Mouse (Mus musculus): ENCODE data around the gene Clpp.

Clpp gene

GRCm38 (mm10) chr17:56986105-56986805 is 3.9 kb upstream of the Clpp start:
- in situ Hi-C loops (cut with MboI), result no loop called here

DNA sequence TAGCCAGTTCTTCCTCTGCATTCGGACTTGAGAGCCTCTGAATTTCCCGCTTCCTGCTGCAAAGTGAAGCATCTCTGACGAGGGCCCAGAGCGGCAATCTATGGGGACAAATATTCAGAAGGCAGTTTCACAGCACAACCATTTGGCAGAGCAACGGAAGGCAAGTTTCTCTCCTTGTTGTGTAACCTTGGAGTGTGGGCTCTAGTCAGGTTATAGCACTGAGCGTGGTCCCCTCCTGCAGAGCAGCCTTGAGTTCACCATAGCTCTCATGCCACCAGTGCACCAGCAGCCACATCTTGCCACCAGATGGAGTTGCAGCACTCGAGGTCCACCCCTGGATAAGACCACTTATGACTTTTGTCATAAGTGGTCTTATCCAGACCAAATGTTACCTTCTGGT is 1.7 kb upstream of the Clpp start:
- in situ Hi-C loops (cut with MboI), result no loop called here

- in situ Hi-C loops (cut with MboI), result no loop called here
These were observed 1.1 kb upstream of the Clpp start for GRCm38 (mm10) chr17:56988921-56989430.

DNA sequence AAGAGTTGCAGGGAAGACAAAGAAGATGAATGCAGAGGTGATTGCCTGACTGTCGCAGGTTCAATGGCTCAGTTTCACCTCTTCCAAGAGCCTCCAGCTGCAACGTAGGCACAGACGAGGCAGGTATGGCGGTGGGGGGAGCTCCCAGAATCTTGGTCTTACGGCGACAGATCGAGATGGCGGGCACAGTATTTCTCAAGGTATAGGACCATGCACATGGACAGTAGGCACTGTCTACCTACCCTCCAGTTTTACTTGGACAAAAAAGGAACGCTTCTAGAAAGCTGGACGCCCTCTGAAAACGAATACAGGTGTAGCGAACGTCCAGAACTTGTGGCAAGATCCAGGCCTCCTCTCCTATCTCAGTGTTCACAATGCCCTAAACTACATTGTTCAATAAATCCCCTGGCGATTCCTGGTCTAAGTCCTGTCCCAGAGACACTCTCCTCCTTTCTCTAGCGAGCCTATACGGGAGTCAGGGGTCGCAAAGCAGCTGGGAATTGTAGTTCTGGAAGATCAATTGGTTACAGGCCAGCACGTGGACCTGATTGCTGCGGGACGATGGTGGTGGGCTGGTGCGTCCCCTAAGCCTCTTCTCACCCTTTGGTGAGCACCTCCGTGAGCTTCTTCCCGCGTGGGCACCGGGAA is 514 bp upstream of the Clpp start:
- in situ Hi-C loops (cut with MboI), result loop anchor here (10.0 kb wide), 1 partner anchor 345 kb away; no protein-coding TSS in a partner anchor

DNA sequence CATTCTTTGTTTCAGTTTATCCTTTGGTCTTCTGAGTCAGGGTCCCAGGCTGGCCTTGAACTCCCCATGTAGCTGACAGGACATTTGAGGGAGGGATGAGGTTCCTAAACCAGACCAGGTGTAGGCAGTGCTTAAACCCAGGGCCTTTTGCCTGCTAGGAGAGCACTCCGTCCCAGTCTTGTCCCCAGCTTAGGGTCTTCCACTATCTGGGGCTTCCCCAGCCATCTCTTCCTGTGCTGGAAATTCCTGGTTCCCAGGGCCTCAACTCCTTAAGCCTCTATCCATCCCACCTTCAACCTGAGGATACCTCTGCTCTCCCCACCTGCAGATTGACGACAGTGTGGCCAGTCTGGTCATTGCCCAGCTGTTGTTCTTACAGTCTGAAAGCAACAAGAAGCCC is 861 bp downstream of the Clpp start:
- in situ Hi-C loops (cut with MboI), result loop anchor here (10.0 kb wide), 1 partner anchor 344 kb away; no protein-coding TSS in a partner anchor

- in situ Hi-C loops (cut with MboI), result loop anchor here (5.0 to 10.0 kb wide), 2 partner anchors 172 to 340 kb away; no protein-coding TSS in a partner anchor
These were observed 4.9 kb downstream of the Clpp start for GRCm38 (mm10) chr17:56995046-56995445.

- in situ Hi-C loops (cut with MboI), result loop anchor here (5.0 to 10.0 kb wide), 2 partner anchors 171 to 338 kb away; no protein-coding TSS in a partner anchor
These were observed 6.4 kb downstream of the Clpp start for GRCm38 (mm10) chr17:56996506-56996905.

- in situ Hi-C loops (cut with MboI), result loop anchor here (5.0 to 10.0 kb wide), 2 partner anchors 170 to 338 kb away; no protein-coding TSS in a partner anchor
These were observed 7.0 kb downstream of the Clpp start, which contains the start of gene Alkbh7 for GRCm38 (mm10) chr17:56997029-56997667. Gene Alkbh7 (plus strand): TSS chr17:56997339.

- in situ Hi-C loops (cut with MboI), result loop anchor here (5.0 to 10.0 kb wide), 2 partner anchors 168 to 335 kb away; no protein-coding TSS in a partner anchor
These were observed 9.3 kb downstream of the Clpp start for GRCm38 (mm10) chr17:56999414-56999813.

- in situ Hi-C loops (cut with MboI), result loop anchor here (5.0 to 10.0 kb wide), 2 partner anchors 167 to 335 kb away; no protein-coding TSS in a partner anchor
These were observed 10.0 kb downstream of the Clpp start, which contains the start of gene Pspn for GRCm38 (mm10) chr17:56999968-57000609. Gene Pspn (minus strand): TSS chr17:57000018.

GRCm38 (mm10) chr17:57001228-57001627 is 11.1 kb downstream of the Clpp start:
- in situ Hi-C loops (cut with MboI), result no loop called here

- in situ Hi-C loops (cut with MboI), result no loop called here
These were observed 13.9 kb downstream of the Clpp start for GRCm38 (mm10) chr17:57003994-57004393.

GRCm38 (mm10) chr17:57007137-57007905 is 17.2 kb downstream of the Clpp start:
- in situ Hi-C loops (cut with MboI), result no loop called here

- in situ Hi-C loops (cut with MboI), result no loop called here
These were observed 20.8 kb downstream of the Clpp start for GRCm38 (mm10) chr17:57010911-57011235.

DNA sequence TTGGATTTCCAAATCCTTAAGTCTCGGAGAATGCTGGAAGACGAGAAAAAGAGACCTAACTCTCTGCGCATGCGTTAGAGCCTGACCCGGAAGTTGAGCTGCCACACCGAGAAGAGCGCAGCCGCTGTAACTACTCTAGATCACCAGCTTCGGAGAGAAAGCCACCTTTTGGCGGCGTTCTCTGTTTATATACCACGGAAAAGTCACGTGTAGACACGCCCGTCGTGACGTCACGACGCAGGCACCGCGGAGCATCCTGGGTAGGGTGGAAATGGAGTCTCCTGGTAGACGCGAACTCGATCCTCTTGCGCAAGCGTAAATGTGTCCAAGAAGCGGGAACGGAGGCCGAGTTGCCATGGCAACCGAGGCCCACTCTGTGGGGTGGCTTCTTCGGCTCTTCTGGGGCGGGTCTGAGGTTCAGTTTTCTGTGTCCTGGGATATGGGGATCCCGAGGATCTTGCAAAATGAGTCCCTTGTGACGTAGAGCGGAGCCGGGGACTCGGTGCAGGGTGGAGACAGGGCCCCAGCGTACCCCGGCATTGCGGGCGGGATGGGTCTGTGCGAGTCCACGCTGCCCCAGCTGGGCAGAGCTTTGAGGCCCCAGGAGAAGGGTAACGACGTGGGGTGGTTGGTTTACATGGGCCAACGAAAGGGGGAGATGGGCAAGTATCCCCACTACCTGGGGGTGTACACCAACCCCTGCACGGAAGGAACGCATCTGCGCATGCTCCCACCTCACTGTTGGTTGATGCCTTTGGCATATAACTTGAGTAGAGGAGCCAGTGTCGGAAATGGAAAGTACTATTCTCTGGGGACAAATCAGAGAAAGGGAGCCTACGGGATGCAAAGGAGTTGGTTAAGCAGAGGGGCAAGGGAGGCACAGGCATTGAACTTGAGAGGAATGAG is 21.4 kb downstream of the Clpp start, which contains the start of the genes Gtf2f1 and Gm17949:
TSS of gene Gtf2f1 (minus strand) at position 53 of the 906 bp plus-strand sequence.
TSS of gene Gm17949 (plus strand) at position 234 of the 906 bp plus-strand sequence.
- in situ Hi-C loops (cut with MboI), result no loop called here

- in situ Hi-C loops (cut with MboI), result no loop called here
These were observed 22.2 kb downstream of the Clpp start for GRCm38 (mm10) chr17:57012245-57012795.

- in situ Hi-C loops (cut with MboI), result no loop called here
These were observed 29.6 kb downstream of the Clpp start for GRCm38 (mm10) chr17:57019693-57020092.

GRCm38 (mm10) chr17:57020960-57021359 is 30.9 kb downstream of the Clpp start:
- in situ Hi-C loops (cut with MboI), result no loop called here

GRCm38 (mm10) chr17:57027471-57027870 is 37.4 kb downstream of the Clpp start:
- in situ Hi-C loops (cut with MboI), result no loop called here
